Mouse (Mus musculus) MEL (cell line): ENCODE measurements around the gene Crnkl1. TPM values are rescaled to one million over a fixed set of nuclear protein-coding genes. Genes with fewer than 3 reads are reported as not detected.

Experiments used
- DNase-seq: peaks from one replicate; pipeline ENCODE4 v3.0.0; 2011; ENCODE audit warnings: low read depth, low spot score
- H3K27ac ChIP-seq: 2 replicates; pipeline ENCODE4 v1.5.1; 2012; ENCODE audit warnings: low read depth, mild to moderate bottlenecking, control low read depth, low read length, moderate library complexity; ENCODE audit not compliant: control insufficient read depth
- H3K27me3 ChIP-seq, 2 experiments: fragments of 150-350 bp in 1 of 2; sonication (generic) in 1 of 2; 2 replicates each; pipeline ENCODE4 v1.6.1; 2012; ENCODE audit warnings: low read length in 2 of 2, mild to moderate bottlenecking in 2 of 2, improper control_type of control experiment in 1 of 2, moderate library complexity in 1 of 2; ENCODE audit not compliant: insufficient read depth in 2 of 2, control insufficient read depth in 1 of 2
- H3K36me3 ChIP-seq, 2 experiments: 2 replicates each; pipeline ENCODE4 v1.6.1; 2012 to 2014; ENCODE audit warnings: low read length in 2 of 2, improper control_type of control experiment in 1 of 2, inconsistent platforms in 1 of 2, mild to moderate bottlenecking in 1 of 2; ENCODE audit not compliant: insufficient read depth in 2 of 2, control insufficient read depth in 1 of 2
- H3K4me1 ChIP-seq, 2 experiments: fragments of 150-350 bp in 1 of 2; sonication (generic) in 1 of 2; 2 replicates each; pipeline ENCODE4 v1.6.1; 2012; ENCODE audit warnings: low read length in 2 of 2, improper control_type of control experiment in 1 of 2, mild to moderate bottlenecking in 1 of 2; ENCODE audit not compliant: insufficient read depth in 2 of 2, control insufficient read depth in 1 of 2
- H3K4me3 ChIP-seq, 2 experiments: fragments of 150-350 bp in 1 of 2; sonication (generic) in 1 of 2; 2 replicates each; pipeline ENCODE4 v1.5.1; 2012; ENCODE audit warnings: low read depth in 2 of 2, low read length in 2 of 2, mild to moderate bottlenecking in 2 of 2, moderate library complexity in 2 of 2, control low read depth in 1 of 2, improper control_type of control experiment in 1 of 2; ENCODE audit not compliant: control insufficient read depth in 1 of 2, insufficient read depth in 1 of 2
- H3K79me2 ChIP-seq: 2 replicates; pipeline ENCODE4 v1.6.1; 2012; ENCODE audit warnings: mild to moderate bottlenecking, low read length, moderate library complexity; ENCODE audit not compliant: control insufficient read depth, poor library complexity, insufficient read depth
- H3K9ac ChIP-seq: 2 replicates; pipeline ENCODE4 v1.6.1; 2012; ENCODE audit warnings: low read depth, mild to moderate bottlenecking, control low read depth, low read length, moderate library complexity; ENCODE audit not compliant: control insufficient read depth, poor library complexity, severe bottlenecking
- H3K9me3 ChIP-seq: fragments of 150-350 bp; sonication (generic); replicated peaks from 2 replicates; pipeline ENCODE4 v1.6.1; 2012; ENCODE audit warnings: mild to moderate bottlenecking, low read length, improper control_type of control experiment, moderate library complexity; ENCODE audit not compliant: insufficient read depth
- BHLHE40 ChIP-seq: IDR thresholded peaks from 2 replicates; pipeline ENCODE4 v1.6.1; 2012; ENCODE audit warnings: low read depth, mild to moderate bottlenecking, inconsistent platforms, low read length, improper control_type of control experiment, borderline replicate concordance
- CHD1 ChIP-seq: IDR thresholded peaks from 2 replicates; pipeline ENCODE4 v1.6.1; 2012; ENCODE audit warnings: low read depth, mild to moderate bottlenecking, inconsistent platforms, low read length, improper control_type of control experiment
- CHD2 ChIP-seq: IDR thresholded peaks from 2 replicates; pipeline ENCODE4 v1.6.1; 2011; ENCODE audit warnings: low read length, improper control_type of control experiment
- CTCF ChIP-seq, 3 experiments: IDR thresholded peaks in 2 of 3; conservative IDR thresholded peaks in 1 of 3; 2 replicates each; pipeline ENCODE4 v1.5.1; 2011 to 2012; ENCODE audit warnings: low read length in 3 of 3, low read depth in 2 of 3, mild to moderate bottlenecking in 2 of 3, improper control_type of control experiment in 1 of 3, inconsistent platforms in 1 of 3, mixed read lengths in 1 of 3, moderate library complexity in 1 of 3; ENCODE audit not compliant: control insufficient read depth in 1 of 3, insufficient read depth in 1 of 3, poor library complexity in 1 of 3, severe bottlenecking in 1 of 3
- EP300 ChIP-seq, 2 experiments: IDR thresholded peaks; 2 replicates each; pipeline ENCODE4 v1.6.1; 2011; ENCODE audit warnings: improper control_type of control experiment in 2 of 2, low read length in 2 of 2, low read depth in 1 of 2, mild to moderate bottlenecking in 1 of 2
- ETS1 ChIP-seq: IDR thresholded peaks from 2 replicates; pipeline ENCODE4 v1.6.1; 2012; ENCODE audit warnings: low read depth, mild to moderate bottlenecking, inconsistent platforms, low read length, improper control_type of control experiment, moderate library complexity
- GABPA ChIP-seq: IDR thresholded peaks from 2 replicates; pipeline ENCODE4 v1.6.1; 2012; ENCODE audit warnings: low read depth, mild to moderate bottlenecking, inconsistent platforms, low read length, improper control_type of control experiment, moderate library complexity
- GATA1 ChIP-seq: IDR thresholded peaks from 2 replicates; pipeline ENCODE4 v1.6.1; 2011; ENCODE audit warnings: low read depth, low read length, improper control_type of control experiment
- JUND ChIP-seq: IDR thresholded peaks from 2 replicates; pipeline ENCODE4 v1.6.1; 2011; ENCODE audit warnings: low read depth, mild to moderate bottlenecking, improper control_type of control experiment, low read length
- MAX ChIP-seq: IDR thresholded peaks from 2 replicates; pipeline ENCODE4 v1.6.1; 2011; ENCODE audit warnings: low read length, improper control_type of control experiment
- MAZ ChIP-seq: IDR thresholded peaks from 2 replicates; pipeline ENCODE4 v1.6.1; 2012; ENCODE audit warnings: low read depth, mild to moderate bottlenecking, inconsistent platforms, low read length, improper control_type of control experiment
- MXI1 ChIP-seq: IDR thresholded peaks from 2 replicates; pipeline ENCODE4 v1.6.1; 2011; ENCODE audit warnings: mild to moderate bottlenecking, low read depth, low read length, improper control_type of control experiment
- MYC ChIP-seq: IDR thresholded peaks from 2 replicates; pipeline ENCODE4 v1.6.1; 2011; ENCODE audit warnings: low read depth, mild to moderate bottlenecking, low read length, improper control_type of control experiment, moderate library complexity
- NELFE ChIP-seq: IDR thresholded peaks from 2 replicates; pipeline ENCODE4 v1.6.1; 2011; ENCODE audit warnings: low read depth, low read length, improper control_type of control experiment
- POLR2A ChIP-seq, 2 experiments: IDR thresholded peaks; 2 replicates each; pipeline ENCODE4 v1.6.1; 2011 to 2012; ENCODE audit warnings: low read length in 2 of 2, mild to moderate bottlenecking in 2 of 2, control low read depth in 1 of 2, improper control_type of control experiment in 1 of 2, low read depth in 1 of 2, moderate library complexity in 1 of 2; ENCODE audit not compliant: control insufficient read depth in 1 of 2, insufficient read depth in 1 of 2, poor library complexity in 1 of 2
- POLR2AphosphoS2 ChIP-seq: IDR thresholded peaks from 2 replicates; pipeline ENCODE4 v1.6.1; 2011; ENCODE audit warnings: low read length, improper control_type of control experiment
- POLR2AphosphoS5 ChIP-seq: IDR thresholded peaks from 2 replicates; pipeline ENCODE4 v1.6.1; 2012; ENCODE audit warnings: low read depth, borderline replicate concordance, mild to moderate bottlenecking, inconsistent platforms, low read length, moderate library complexity, mixed read lengths
- RCOR1 ChIP-seq: IDR thresholded peaks from 2 replicates; pipeline ENCODE4 v1.6.1; 2012; ENCODE audit warnings: low read depth, mild to moderate bottlenecking, inconsistent platforms, low read length, improper control_type of control experiment
- SIN3A ChIP-seq: IDR thresholded peaks from 2 replicates; pipeline ENCODE4 v1.6.1; 2012; ENCODE audit warnings: low read length, improper control_type of control experiment, inconsistent platforms
- USF1 ChIP-seq: IDR thresholded peaks from 2 replicates; pipeline ENCODE4 v1.6.1; 2014; ENCODE audit warnings: low read depth, mild to moderate bottlenecking, inconsistent platforms, low read length, improper control_type of control experiment, moderate library complexity
- ZMIZ1 ChIP-seq: IDR thresholded peaks from 2 replicates; pipeline ENCODE4 v1.6.1; 2012; ENCODE audit warnings: low read depth, mild to moderate bottlenecking, inconsistent platforms, low read length, improper control_type of control experiment, moderate library complexity
- ZNF384 ChIP-seq: IDR thresholded peaks from 2 replicates; pipeline ENCODE4 v1.6.1; 2012; ENCODE audit warnings: low read depth, mild to moderate bottlenecking, inconsistent platforms, low read length, improper control_type of control experiment
- polyA plus RNA-seq, 2 experiments: library from polyadenylated mRNA; stranded (reverse) in 1 of 2; unstranded in 1 of 2; fragments of >175 nt in 1 of 2; fragments of >200 nt in 1 of 2; gene quantifications; 2 replicates each; pipeline versions ENCODE4 v1.2.1 to v1.2.4; 2012; ENCODE audit warnings: low replicate concordance in 2 of 2, low read depth in 1 of 2; ENCODE audit not compliant: insufficient read length in 2 of 2, insufficient read depth in 1 of 2, missing spikeins in 1 of 2
- total RNA-seq: library from RNA; depleted of rRNA; stranded (reverse); fragments of 300-350 nt; gene quantifications from 2 replicates; pipeline ENCODE4 v1.2.3, GENCODE M21; 2012

Crnkl1 gene
- total and polyA plus RNA-seq, 3 experiments = 23.8 to 297 (median 30.3) TPM

- Histone ChIP-seq H3K79me2 (no peaks in the 10 kb centered on the region), H3K4me1 (peaks cover 3 to 5% of the 10 kb centered on the region in 2 experiments; a peak in 3 of 4 replicates), H3K9me3 (no peaks in the 10 kb centered on the region), H3K36me3 (peaks cover 0 to 4% of the 10 kb centered on the region in 2 experiments; a peak in 1 of 4 replicates), H3K9ac (no peak overlapping the region), H3K27ac (no peak overlapping the region), H3K4me3 (no peak overlapping the region), H3K27me3 (no peaks in the 10 kb centered on the region; a peak in 1 of 4 replicates)
- no peak for TF ChIP-seq MXI1
- no peak for DNase-seq
These were observed 21.0 kb upstream of the Crnkl1 start for GRCm38 (mm10) chr2:145955844-145956243.

GRCm38 (mm10) chr2:145952726-145953125 lies 17.9 kb upstream of the Crnkl1 start:
- TF ChIP-seq MYC = no peak
- peak; percentile 59 for TF ChIP-seq ZNF384
- peak; percentile 41; the same call in 1 of the 2 replicates for TF ChIP-seq MXI1
- TF ChIP-seq GATA1 = no peak
- TF ChIP-seq ZMIZ1 = no peak
- TF ChIP-seq GABPA = no peak
- peak; percentile 50; the same call in 1 of the 2 replicates for TF ChIP-seq ETS1
- TF ChIP-seq USF1 = peak; percentile 77
- no peak for TF ChIP-seq MAZ
- 0 out of 2 replicates have a peak, but pooled peaks have one; percentile 7 for TF ChIP-seq BHLHE40
- no peak for TF ChIP-seq CHD2
- no peak overlapping the region for H3K4me3 ChIP-seq
- H3K79me2 ChIP-seq = no peaks in the 10 kb centered on the region
- H3K27ac ChIP-seq = no peak overlapping the region
- peak; percentile 21 for DNase-seq
- H3K36me3 ChIP-seq = peaks cover 0 to 4% of the 10 kb centered on the region in 2 experiments; a peak in 1 of 4 replicates
- no peaks in the 10 kb centered on the region for H3K9me3 ChIP-seq
- H3K9ac ChIP-seq = no peak overlapping the region
- H3K27me3 ChIP-seq = 0 out of 4 replicates have a peak, but pooled peaks cover 0 to 2% of the 10 kb centered on the region in 2 experiments
- peaks cover 3 to 5% of the 10 kb centered on the region in 2 experiments; a peak in 3 of 4 replicates for H3K4me1 ChIP-seq

DNA sequence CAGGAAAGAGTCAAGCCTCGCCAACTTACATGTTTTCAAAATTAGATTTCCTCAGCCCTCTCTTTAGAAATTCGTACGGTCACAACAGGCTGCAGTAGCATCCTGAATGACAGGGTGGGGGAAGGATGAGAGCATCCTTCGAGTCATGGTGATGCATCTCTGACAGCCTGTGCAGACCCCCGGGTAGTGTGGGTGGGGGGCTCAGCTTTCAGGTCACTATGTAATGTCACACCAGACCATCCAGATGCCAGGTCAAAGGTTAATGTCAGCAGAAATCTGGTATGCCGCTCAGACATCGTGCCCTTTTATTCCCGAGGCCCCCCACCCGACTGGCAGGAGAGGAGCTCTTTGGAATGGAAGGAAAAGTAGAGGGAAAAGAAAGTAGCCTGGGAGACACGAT lies 15.4 kb upstream of the Crnkl1 start:
- H3K4me3 ChIP-seq = no peak overlapping the region
- no peaks in the 10 kb centered on the region for H3K9me3 ChIP-seq
- H3K27ac ChIP-seq = no peak overlapping the region
- no peak overlapping the region for H3K9ac ChIP-seq
- no peak for DNase-seq
- peaks cover 0 to 4% of the 10 kb centered on the region in 2 experiments; a peak in 1 of 4 replicates for H3K36me3 ChIP-seq
- no peaks in the 10 kb centered on the region for H3K79me2 ChIP-seq
- 0 out of 4 replicates have a peak, but pooled peaks cover 0 to 2% of the 10 kb centered on the region in 2 experiments for H3K27me3 ChIP-seq
- peaks cover 3 to 5% of the 10 kb centered on the region in 2 experiments; a peak in 2 of 4 replicates for H3K4me1 ChIP-seq
- TF ChIP-seq CHD1 (no peak), EP300 (IDR thresholded peaks at IDR 0.05; ENCODE audit: low read depth in 1 of 2, low read length in 2 of 2) (no peak), CTCF (IDR thresholded peaks at IDR 0.05 in 2 of 3, conservative IDR thresholded peaks at IDR 0.05 in 1 of 3; ENCODE audit: control insufficient read depth in 1 of 3, insufficient read depth in 1 of 3, low read depth in 2 of 3, low read length in 3 of 3, poor library complexity in 1 of 3, severe bottlenecking in 1 of 3) (no peak), ZMIZ1 (no peak), POLR2AphosphoS5 (no peak), SIN3A (no peak), POLR2AphosphoS2 (no peak), ETS1 (no peak), MYC (no peak), JUND (no peak), NELFE (no peak), ZNF384 (no peak), MAX (no peak), POLR2A (IDR thresholded peaks at IDR 0.05; ENCODE audit: control insufficient read depth in 1 of 2, insufficient read depth in 1 of 2, low read depth in 1 of 2, low read length in 2 of 2, poor library complexity in 1 of 2) (no peak), RCOR1 (no peak), USF1 (no peak)
